Mouse (Mus musculus): ENCODE data around the gene Izumo1.

The Izumo1 gene

GRCm38 (mm10) chr7:45617042-45617695 is 4.4 kb upstream of the Izumo1 start, which contains the start of gene Fut1:
Gene Fut1, plus strand, starts transcription at chr7:45617289.
- DNase-seq (ENCODE audit: low read depth in 1 of 2, low spot score in 2 of 2): no peak

GRCm38 (mm10) chr7:45618316-45618715 is 3.3 kb upstream of the Izumo1 start:
- DNase-seq (ENCODE audit: low read depth in 1 of 2, low spot score in 2 of 2): no peak

GRCm38 (mm10) chr7:45619592-45619991 is 2.0 kb upstream of the Izumo1 start:
- DNase-seq (ENCODE audit: low read depth in 1 of 2, low spot score in 2 of 2): no peak

- no peak for DNase-seq (ENCODE audit: low read depth in 1 of 2, low spot score in 2 of 2)
These were observed 1.9 kb downstream of the Izumo1 start for GRCm38 (mm10) chr7:45623507-45623906.

GRCm38 (mm10) chr7:45624718-45625117 is 3.1 kb downstream of the Izumo1 start:
- DNase-seq (ENCODE audit: low read depth in 1 of 2, low spot score in 2 of 2): no peak

GRCm38 (mm10) chr7:45625481-45625880 is 3.9 kb downstream of the Izumo1 start:
- no peak for DNase-seq (ENCODE audit: low read depth in 1 of 2, low spot score in 2 of 2)

GRCm38 (mm10) chr7:45626571-45627076 is 5.0 kb downstream of the Izumo1 start:
- no peak for DNase-seq (ENCODE audit: low read depth in 1 of 2, low spot score in 2 of 2)

GRCm38 (mm10) chr7:45627261-45627660 is 5.7 kb downstream of the Izumo1 start, which contains the start of gene Rasip1:
Gene Rasip1, plus strand, starts transcription at chr7:45627488.
- no peak for DNase-seq (ENCODE audit: low read depth in 1 of 2, low spot score in 2 of 2)

- DNase-seq (ENCODE audit: low read depth in 1 of 2, low spot score in 2 of 2): peak; percentile 50 to 78
These were observed 7.0 kb downstream of the Izumo1 start for GRCm38 (mm10) chr7:45628364-45629294.

- no peak for DNase-seq (ENCODE audit: low read depth in 1 of 2, low spot score in 2 of 2)
These were observed 8.7 kb downstream of the Izumo1 start for GRCm38 (mm10) chr7:45630064-45630907.

- DNase-seq (ENCODE audit: low read depth in 1 of 2, low spot score in 2 of 2): no peak
These were observed 10.9 kb downstream of the Izumo1 start for GRCm38 (mm10) chr7:45632499-45632898.

- DNase-seq (ENCODE audit: low read depth in 1 of 2, low spot score in 2 of 2): peak; percentile 37 to 48
These were observed 13.5 kb downstream of the Izumo1 start for GRCm38 (mm10) chr7:45634946-45635681.

GRCm38 (mm10) chr7:45635711-45636688 is 14.4 kb downstream of the Izumo1 start:
- DNase-seq (ENCODE audit: low read depth in 1 of 2, low spot score in 2 of 2): no peak

GRCm38 (mm10) chr7:45637710-45638109 is 16.1 kb downstream of the Izumo1 start:
- DNase-seq (ENCODE audit: low read depth in 1 of 2, low spot score in 2 of 2): no peak

- no peak for DNase-seq (ENCODE audit: low read depth in 1 of 2, low spot score in 2 of 2)
These were observed 17.2 kb downstream of the Izumo1 start for GRCm38 (mm10) chr7:45638623-45639401.

GRCm38 (mm10) chr7:45639561-45640027 is 18.0 kb downstream of the Izumo1 start, which contains the start of gene Mamstr:
Gene Mamstr, plus strand, starts transcription at chr7:45639977.
- DNase-seq (ENCODE audit: low read depth in 1 of 2, low spot score in 2 of 2): no peak

- DNase-seq (ENCODE audit: low read depth in 1 of 2, low spot score in 2 of 2): no peak
These were observed 18.8 kb downstream of the Izumo1 start for GRCm38 (mm10) chr7:45640191-45640957.
